Mouse (Mus musculus): ENCODE measurements around the gene Sirt6. TPM values are rescaled to one million over a fixed set of nuclear protein-coding genes. Genes with fewer than 3 reads are reported as not detected.
A peak's percentile ranks its signal among the peaks of the same experiment; 100 is the strongest.
"Not testable (repeated sequence)": the region's sequence is repeated elsewhere in the genome, so short reads cannot be mapped to it uniquely, and the experiment has no call there.

Gene Sirt6
- polyA plus RNA-seq, 1 experiment, result 16.3 TPM

GRCm38 (mm10) chr10:81644716-81645115 lies 17.1 kb upstream of the Sirt6 start:
- Histone ChIP-seq H3K4me1 (ENCODE audit: control insufficient read depth, insufficient read depth, low read length) (peaks cover 7% of the 10 kb centered on the region; the same call in 1 of the 2 replicates), H3K4me3 (ENCODE audit: insufficient read depth, low read depth, low read length) (no peak overlapping the region), H3K27ac (ENCODE audit: insufficient read depth, low read depth, low read length) (no peak overlapping the region), H3K36me3 (ENCODE audit: control insufficient read depth, insufficient read depth, low read length) (no peaks in the 10 kb centered on the region), H3K27me3 (replicated peaks; ENCODE audit: control insufficient read depth, insufficient read depth, low read length) (no peaks in the 10 kb centered on the region)
- no peak for TF ChIP-seq POLR2A (IDR thresholded peaks at IDR 0.05; ENCODE audit: low read depth, low read length)
- TF ChIP-seq CTCF (conservative IDR thresholded peaks at IDR 0.05; ENCODE audit: insufficient read depth, insufficient read length, low read depth, low read length), result no peak
- no peak for DNase-seq
- WGBS, result 92% methylated on average over 18 of the region's 18 CpGs

GRCm38 (mm10) chr10:81644162-81644561 lies 16.6 kb upstream of the Sirt6 start:
- Histone ChIP-seq H3K4me3 (ENCODE audit: insufficient read depth, low read depth, low read length) (peak overlapping the region; percentile 89), H3K36me3 (ENCODE audit: control insufficient read depth, insufficient read depth, low read length) (no peaks in the 10 kb centered on the region), H3K27ac (ENCODE audit: insufficient read depth, low read depth, low read length) (no peak overlapping the region), H3K27me3 (replicated peaks; ENCODE audit: control insufficient read depth, insufficient read depth, low read length) (no peaks in the 10 kb centered on the region), H3K4me1 (ENCODE audit: control insufficient read depth, insufficient read depth, low read length) (peaks cover 7% of the 10 kb centered on the region; the same call in 1 of the 2 replicates)
- TF ChIP-seq POLR2A (IDR thresholded peaks at IDR 0.05; ENCODE audit: low read depth, low read length), result no peak
- TF ChIP-seq CTCF (conservative IDR thresholded peaks at IDR 0.05; ENCODE audit: insufficient read depth, insufficient read length, low read depth, low read length), result no peak
- DNase-seq, result no peak
- 49% methylated on average over 2 of the region's 2 CpGs for WGBS

- Histone ChIP-seq H3K4me1 (ENCODE audit: control insufficient read depth, insufficient read depth, low read length) (peaks cover 7% of the 10 kb centered on the region; the same call in 1 of the 2 replicates), H3K4me3 (ENCODE audit: insufficient read depth, low read depth, low read length) (peak overlapping the region; percentile 89), H3K27ac (ENCODE audit: insufficient read depth, low read depth, low read length) (peak overlapping the region; percentile 88), H3K27me3 (replicated peaks; ENCODE audit: control insufficient read depth, insufficient read depth, low read length) (no peaks in the 10 kb centered on the region), H3K36me3 (ENCODE audit: control insufficient read depth, insufficient read depth, low read length) (no peaks in the 10 kb centered on the region)
- WGBS, result under 1% methylated on average over 75 of the region's 75 CpGs
- DNase-seq, result peak; percentile 98
- TF ChIP-seq POLR2A (IDR thresholded peaks at IDR 0.05; ENCODE audit: low read depth, low read length) (peak; percentile 82), CTCF (conservative IDR thresholded peaks at IDR 0.05; ENCODE audit: insufficient read depth, insufficient read length, low read depth, low read length) (peak; percentile 35)
Observed at GRCm38 (mm10) chr10:81643449-81644055, 16.0 kb upstream of the Sirt6 start.

- Histone ChIP-seq H3K27ac (ENCODE audit: insufficient read depth, low read depth, low read length) (peak overlapping the region; percentile 88), H3K4me3 (ENCODE audit: insufficient read depth, low read depth, low read length) (peak overlapping the region; percentile 89), H3K27me3 (replicated peaks; ENCODE audit: control insufficient read depth, insufficient read depth, low read length) (no peaks in the 10 kb centered on the region), H3K36me3 (ENCODE audit: control insufficient read depth, insufficient read depth, low read length) (no peaks in the 10 kb centered on the region), H3K4me1 (ENCODE audit: control insufficient read depth, insufficient read depth, low read length) (peaks cover 7% of the 10 kb centered on the region; the same call in 1 of the 2 replicates)
- TF ChIP-seq POLR2A (IDR thresholded peaks at IDR 0.05; ENCODE audit: low read depth, low read length), result no peak
- no peak for TF ChIP-seq CTCF (conservative IDR thresholded peaks at IDR 0.05; ENCODE audit: insufficient read depth, insufficient read length, low read depth, low read length)
- WGBS, result 14% methylated on average over 24 of the region's 24 CpGs
- no peak for DNase-seq
Observed at GRCm38 (mm10) chr10:81642648-81643448, 15.3 kb upstream of the Sirt6 start.

DNA sequence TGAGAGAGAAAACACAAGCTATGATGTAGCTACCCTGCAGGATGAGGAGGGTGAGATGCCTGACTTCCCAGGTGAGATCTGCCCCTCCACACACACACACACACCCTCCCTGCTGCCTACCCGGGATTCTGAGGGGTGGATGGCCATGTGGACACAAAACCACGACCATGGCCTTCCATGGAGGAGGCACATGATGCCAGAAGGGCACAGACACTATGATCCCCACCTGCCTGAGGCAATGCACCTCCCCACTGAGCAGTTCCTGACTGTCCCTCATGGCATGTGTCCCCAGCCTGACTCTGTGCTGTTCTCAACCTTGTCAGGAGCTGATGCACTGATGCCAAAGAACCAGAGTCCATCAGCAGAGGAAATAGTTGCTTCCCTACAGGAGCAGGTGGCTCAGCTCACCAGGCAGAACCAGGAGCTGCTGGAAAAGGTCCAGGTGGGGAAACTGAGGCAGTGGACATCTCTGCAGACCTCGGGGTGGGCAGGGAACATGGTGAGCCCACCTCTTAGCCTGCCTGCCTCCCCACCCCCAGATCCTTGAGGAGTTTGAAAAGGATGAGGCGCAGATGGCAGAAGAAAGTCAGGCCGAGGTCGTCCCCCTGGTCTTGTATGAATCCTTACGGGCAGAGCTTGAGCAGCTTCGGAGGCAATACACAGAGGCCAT lies 14.5 kb upstream of the Sirt6 start:
- no peak overlapping the region for H3K27ac ChIP-seq (ENCODE audit: insufficient read depth, low read depth, low read length)
- WGBS, result 70% methylated on average over 8 of the region's 8 CpGs
- no peak for DNase-seq
- H3K4me3 ChIP-seq (ENCODE audit: insufficient read depth, low read depth, low read length), result peak overlapping the region; percentile 89
- peaks cover 7% of the 10 kb centered on the region; the same call in 1 of the 2 replicates for H3K4me1 ChIP-seq (ENCODE audit: control insufficient read depth, insufficient read depth, low read length)
- no peaks in the 10 kb centered on the region for H3K27me3 ChIP-seq (replicated peaks; ENCODE audit: control insufficient read depth, insufficient read depth, low read length)
- TF ChIP-seq CTCF (conservative IDR thresholded peaks at IDR 0.05; ENCODE audit: insufficient read depth, insufficient read length, low read depth, low read length) (no peak), POLR2A (IDR thresholded peaks at IDR 0.05; ENCODE audit: low read depth, low read length) (no peak)
- H3K36me3 ChIP-seq (ENCODE audit: control insufficient read depth, insufficient read depth, low read length), result no peaks in the 10 kb centered on the region

DNA sequence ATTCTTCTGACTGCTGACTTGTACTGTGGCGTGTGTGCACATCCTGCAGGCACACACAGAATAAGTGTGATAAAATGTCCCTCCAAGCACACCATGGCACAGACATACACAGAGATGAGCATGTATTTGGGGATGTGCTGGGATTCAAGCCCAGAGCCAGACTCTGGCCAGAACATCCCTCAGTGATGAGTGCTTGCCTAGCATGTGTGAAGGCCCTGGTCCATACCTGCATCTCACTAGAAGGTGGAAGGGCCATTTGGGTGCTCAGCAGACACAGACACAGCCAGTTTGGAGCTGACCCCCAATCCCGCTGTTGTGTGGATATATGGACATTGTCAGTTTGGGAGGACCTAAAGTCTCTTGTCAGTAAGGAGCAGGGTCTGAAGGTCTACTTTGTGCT lies 14.0 kb upstream of the Sirt6 start:
- Histone ChIP-seq H3K36me3 (ENCODE audit: control insufficient read depth, insufficient read depth, low read length) (no peaks in the 10 kb centered on the region), H3K27ac (ENCODE audit: insufficient read depth, low read depth, low read length) (no peak overlapping the region), H3K4me1 (ENCODE audit: control insufficient read depth, insufficient read depth, low read length) (peaks cover 7% of the 10 kb centered on the region; the same call in 1 of the 2 replicates), H3K27me3 (replicated peaks; ENCODE audit: control insufficient read depth, insufficient read depth, low read length) (no peaks in the 10 kb centered on the region), H3K4me3 (ENCODE audit: insufficient read depth, low read depth, low read length) (no peak overlapping the region)
- 91% methylated on average over 2 of the region's 2 CpGs for WGBS
- DNase-seq, result no peak
- TF ChIP-seq POLR2A (IDR thresholded peaks at IDR 0.05; ENCODE audit: low read depth, low read length), result no peak
- no peak for TF ChIP-seq CTCF (conservative IDR thresholded peaks at IDR 0.05; ENCODE audit: insufficient read depth, insufficient read length, low read depth, low read length)

GRCm38 (mm10) chr10:81640825-81641224 lies 13.2 kb upstream of the Sirt6 start:
- not testable (repeated sequence) for H3K27me3 ChIP-seq (replicated peaks; ENCODE audit: control insufficient read depth, insufficient read depth, low read length); H3K36me3 ChIP-seq (ENCODE audit: control insufficient read depth, insufficient read depth, low read length); H3K4me1 ChIP-seq (ENCODE audit: control insufficient read depth, insufficient read depth, low read length); H3K4me3 ChIP-seq (ENCODE audit: insufficient read depth, low read depth, low read length); H3K27ac ChIP-seq (ENCODE audit: insufficient read depth, low read depth, low read length)
- WGBS, result 43% methylated on average over 4 of the region's 4 CpGs
- peak; percentile 25 for DNase-seq

Measured in kidney, adult 2 months (tissue).